Mouse (Mus musculus) MEL (cell line): ENCODE results near the gene Zkscan1. TPM values are rescaled to one million over a fixed set of nuclear protein-coding genes. Genes with fewer than 3 reads are reported as not detected.
A peak's percentile ranks its signal among the peaks of the same experiment; 100 is the strongest.

ENCODE experiments used
- DNase-seq: peaks from one replicate; pipeline ENCODE4 v3.0.0; 2011; ENCODE audit warnings: low read depth, low spot score
- H3K27ac ChIP-seq: 2 replicates; pipeline ENCODE4 v1.5.1; 2012; ENCODE audit warnings: low read depth, mild to moderate bottlenecking, control low read depth, low read length, moderate library complexity; ENCODE audit not compliant: control insufficient read depth
- H3K27me3 ChIP-seq, 2 experiments: fragments of 150-350 bp in 1 of 2; sonication (generic) in 1 of 2; 2 replicates each; pipeline ENCODE4 v1.6.1; 2012; ENCODE audit warnings: low read length in 2 of 2, mild to moderate bottlenecking in 2 of 2, improper control_type of control experiment in 1 of 2, moderate library complexity in 1 of 2; ENCODE audit not compliant: insufficient read depth in 2 of 2, control insufficient read depth in 1 of 2
- H3K36me3 ChIP-seq, 2 experiments: 2 replicates each; pipeline ENCODE4 v1.6.1; 2012 to 2014; ENCODE audit warnings: low read length in 2 of 2, improper control_type of control experiment in 1 of 2, inconsistent platforms in 1 of 2, mild to moderate bottlenecking in 1 of 2; ENCODE audit not compliant: insufficient read depth in 2 of 2, control insufficient read depth in 1 of 2
- H3K4me1 ChIP-seq, 2 experiments: fragments of 150-350 bp in 1 of 2; sonication (generic) in 1 of 2; 2 replicates each; pipeline ENCODE4 v1.6.1; 2012; ENCODE audit warnings: low read length in 2 of 2, improper control_type of control experiment in 1 of 2, mild to moderate bottlenecking in 1 of 2; ENCODE audit not compliant: insufficient read depth in 2 of 2, control insufficient read depth in 1 of 2
- H3K4me3 ChIP-seq, 2 experiments: fragments of 150-350 bp in 1 of 2; sonication (generic) in 1 of 2; 2 replicates each; pipeline ENCODE4 v1.5.1; 2012; ENCODE audit warnings: low read depth in 2 of 2, low read length in 2 of 2, mild to moderate bottlenecking in 2 of 2, moderate library complexity in 2 of 2, control low read depth in 1 of 2, improper control_type of control experiment in 1 of 2; ENCODE audit not compliant: control insufficient read depth in 1 of 2, insufficient read depth in 1 of 2
- H3K79me2 ChIP-seq: 2 replicates; pipeline ENCODE4 v1.6.1; 2012; ENCODE audit warnings: mild to moderate bottlenecking, low read length, moderate library complexity; ENCODE audit not compliant: control insufficient read depth, poor library complexity, insufficient read depth
- H3K9ac ChIP-seq: 2 replicates; pipeline ENCODE4 v1.6.1; 2012; ENCODE audit warnings: low read depth, mild to moderate bottlenecking, control low read depth, low read length, moderate library complexity; ENCODE audit not compliant: control insufficient read depth, poor library complexity, severe bottlenecking
- H3K9me3 ChIP-seq: fragments of 150-350 bp; sonication (generic); replicated peaks from 2 replicates; pipeline ENCODE4 v1.6.1; 2012; ENCODE audit warnings: mild to moderate bottlenecking, low read length, improper control_type of control experiment, moderate library complexity; ENCODE audit not compliant: insufficient read depth
- BHLHE40 ChIP-seq: IDR thresholded peaks from 2 replicates; pipeline ENCODE4 v1.6.1; 2012; ENCODE audit warnings: low read depth, mild to moderate bottlenecking, inconsistent platforms, low read length, improper control_type of control experiment, borderline replicate concordance
- CHD1 ChIP-seq: IDR thresholded peaks from 2 replicates; pipeline ENCODE4 v1.6.1; 2012; ENCODE audit warnings: low read depth, mild to moderate bottlenecking, inconsistent platforms, low read length, improper control_type of control experiment
- CHD2 ChIP-seq: IDR thresholded peaks from 2 replicates; pipeline ENCODE4 v1.6.1; 2011; ENCODE audit warnings: low read length, improper control_type of control experiment
- CTCF ChIP-seq, 3 experiments: IDR thresholded peaks in 2 of 3; conservative IDR thresholded peaks in 1 of 3; 2 replicates each; pipeline ENCODE4 v1.5.1; 2011 to 2012; ENCODE audit warnings: low read length in 3 of 3, low read depth in 2 of 3, mild to moderate bottlenecking in 2 of 3, improper control_type of control experiment in 1 of 3, inconsistent platforms in 1 of 3, mixed read lengths in 1 of 3, moderate library complexity in 1 of 3; ENCODE audit not compliant: control insufficient read depth in 1 of 3, insufficient read depth in 1 of 3, poor library complexity in 1 of 3, severe bottlenecking in 1 of 3
- E2F4 ChIP-seq: IDR thresholded peaks from 2 replicates; pipeline ENCODE4 v1.6.1; 2011; ENCODE audit warnings: low read depth, low read length, improper control_type of control experiment, borderline replicate concordance
- ELF1 ChIP-seq: IDR thresholded peaks from 2 replicates; pipeline ENCODE4 v1.6.1; 2014; ENCODE audit warnings: low read depth, mild to moderate bottlenecking, inconsistent platforms, low read length, improper control_type of control experiment, moderate library complexity
- EP300 ChIP-seq, 2 experiments: IDR thresholded peaks; 2 replicates each; pipeline ENCODE4 v1.6.1; 2011; ENCODE audit warnings: improper control_type of control experiment in 2 of 2, low read length in 2 of 2, low read depth in 1 of 2, mild to moderate bottlenecking in 1 of 2
- ETS1 ChIP-seq: IDR thresholded peaks from 2 replicates; pipeline ENCODE4 v1.6.1; 2012; ENCODE audit warnings: low read depth, mild to moderate bottlenecking, inconsistent platforms, low read length, improper control_type of control experiment, moderate library complexity
- GABPA ChIP-seq: IDR thresholded peaks from 2 replicates; pipeline ENCODE4 v1.6.1; 2012; ENCODE audit warnings: low read depth, mild to moderate bottlenecking, inconsistent platforms, low read length, improper control_type of control experiment, moderate library complexity
- GATA1 ChIP-seq: IDR thresholded peaks from 2 replicates; pipeline ENCODE4 v1.6.1; 2011; ENCODE audit warnings: low read depth, low read length, improper control_type of control experiment
- HCFC1 ChIP-seq: IDR thresholded peaks from 2 replicates; pipeline ENCODE4 v1.6.1; 2012; ENCODE audit warnings: low read depth, mild to moderate bottlenecking, inconsistent platforms, low read length, improper control_type of control experiment, moderate library complexity
- JUND ChIP-seq: IDR thresholded peaks from 2 replicates; pipeline ENCODE4 v1.6.1; 2011; ENCODE audit warnings: low read depth, mild to moderate bottlenecking, improper control_type of control experiment, low read length
- KAT2A ChIP-seq: conservative IDR thresholded peaks from 2 replicates; pipeline ENCODE4 v1.6.1; 2012; ENCODE audit warnings: low read depth, low read length, improper control_type of control experiment, inconsistent platforms
- MAFK ChIP-seq: IDR thresholded peaks from 2 replicates; pipeline ENCODE4 v1.6.1; 2011; ENCODE audit warnings: low read depth, mild to moderate bottlenecking, low read length, improper control_type of control experiment, borderline replicate concordance
- MAX ChIP-seq: IDR thresholded peaks from 2 replicates; pipeline ENCODE4 v1.6.1; 2011; ENCODE audit warnings: low read length, improper control_type of control experiment
- MAZ ChIP-seq: IDR thresholded peaks from 2 replicates; pipeline ENCODE4 v1.6.1; 2012; ENCODE audit warnings: low read depth, mild to moderate bottlenecking, inconsistent platforms, low read length, improper control_type of control experiment
- MEF2A ChIP-seq: IDR thresholded peaks from 2 replicates; pipeline ENCODE4 v1.6.1; 2014; ENCODE audit warnings: low read depth, mild to moderate bottlenecking, inconsistent platforms, low read length, improper control_type of control experiment; ENCODE audit not compliant: poor library complexity, insufficient replicate concordance, severe bottlenecking; ENCODE audit errors: extremely low read depth
- MXI1 ChIP-seq: IDR thresholded peaks from 2 replicates; pipeline ENCODE4 v1.6.1; 2011; ENCODE audit warnings: mild to moderate bottlenecking, low read depth, low read length, improper control_type of control experiment
- MYB ChIP-seq: IDR thresholded peaks from 2 replicates; pipeline ENCODE4 v1.6.1; 2011; ENCODE audit warnings: mild to moderate bottlenecking, low read depth, low read length, improper control_type of control experiment
- MYC ChIP-seq: IDR thresholded peaks from 2 replicates; pipeline ENCODE4 v1.6.1; 2011; ENCODE audit warnings: low read depth, mild to moderate bottlenecking, low read length, improper control_type of control experiment, moderate library complexity
- NELFE ChIP-seq: IDR thresholded peaks from 2 replicates; pipeline ENCODE4 v1.6.1; 2011; ENCODE audit warnings: low read depth, low read length, improper control_type of control experiment
- NRF1 ChIP-seq: IDR thresholded peaks from 2 replicates; pipeline ENCODE4 v1.6.1; 2014; ENCODE audit warnings: low read depth, mild to moderate bottlenecking, inconsistent platforms, low read length, improper control_type of control experiment, moderate library complexity; ENCODE audit not compliant: poor library complexity, insufficient read depth, severe bottlenecking
- POLR2A ChIP-seq, 2 experiments: IDR thresholded peaks; 2 replicates each; pipeline ENCODE4 v1.6.1; 2011 to 2012; ENCODE audit warnings: low read length in 2 of 2, mild to moderate bottlenecking in 2 of 2, control low read depth in 1 of 2, improper control_type of control experiment in 1 of 2, low read depth in 1 of 2, moderate library complexity in 1 of 2; ENCODE audit not compliant: control insufficient read depth in 1 of 2, insufficient read depth in 1 of 2, poor library complexity in 1 of 2
- POLR2AphosphoS2 ChIP-seq: IDR thresholded peaks from 2 replicates; pipeline ENCODE4 v1.6.1; 2011; ENCODE audit warnings: low read length, improper control_type of control experiment
- POLR2AphosphoS5 ChIP-seq: IDR thresholded peaks from 2 replicates; pipeline ENCODE4 v1.6.1; 2012; ENCODE audit warnings: low read depth, borderline replicate concordance, mild to moderate bottlenecking, inconsistent platforms, low read length, moderate library complexity, mixed read lengths
- RAD21 ChIP-seq: IDR thresholded peaks from 2 replicates; pipeline ENCODE4 v1.6.1; 2011; ENCODE audit warnings: mild to moderate bottlenecking, low read depth, low read length, improper control_type of control experiment
- RCOR1 ChIP-seq: IDR thresholded peaks from 2 replicates; pipeline ENCODE4 v1.6.1; 2012; ENCODE audit warnings: low read depth, mild to moderate bottlenecking, inconsistent platforms, low read length, improper control_type of control experiment
- SMC3 ChIP-seq: IDR thresholded peaks from 2 replicates; pipeline ENCODE4 v1.6.1; 2011; ENCODE audit warnings: low read depth, low read length, improper control_type of control experiment
- TAL1 ChIP-seq: IDR thresholded peaks from 2 replicates; pipeline ENCODE4 v1.6.1; 2012; ENCODE audit warnings: mild to moderate bottlenecking, inconsistent platforms, low read length, moderate library complexity, mixed read lengths
- TBP ChIP-seq: IDR thresholded peaks from 2 replicates; pipeline ENCODE4 v1.8.0; 2011; ENCODE audit warnings: low read depth, low read length, improper control_type of control experiment
- TCF12 ChIP-seq: IDR thresholded peaks from 2 replicates; pipeline ENCODE4 v1.6.1; 2014; ENCODE audit warnings: low read depth, mild to moderate bottlenecking, inconsistent platforms, low read length, improper control_type of control experiment, moderate library complexity
- UBTF ChIP-seq: IDR thresholded peaks from 2 replicates; pipeline ENCODE4 v1.6.1; 2012; ENCODE audit warnings: low read depth, mild to moderate bottlenecking, inconsistent platforms, low read length, improper control_type of control experiment, moderate library complexity, borderline replicate concordance; ENCODE audit not compliant: insufficient read depth
- USF1 ChIP-seq: IDR thresholded peaks from 2 replicates; pipeline ENCODE4 v1.6.1; 2014; ENCODE audit warnings: low read depth, mild to moderate bottlenecking, inconsistent platforms, low read length, improper control_type of control experiment, moderate library complexity
- USF2 ChIP-seq, 2 experiments: IDR thresholded peaks; 2 replicates each; pipeline ENCODE4 v1.6.1; 2011 to 2012; ENCODE audit warnings: improper control_type of control experiment in 2 of 2, low read length in 2 of 2, borderline replicate concordance in 1 of 2, inconsistent platforms in 1 of 2, low read depth in 1 of 2, mild to moderate bottlenecking in 1 of 2; ENCODE audit not compliant: insufficient read depth in 1 of 2
- ZC3H11A ChIP-seq: IDR thresholded peaks from 2 replicates; pipeline ENCODE4 v1.6.1; 2012; ENCODE audit warnings: low read depth, mild to moderate bottlenecking, inconsistent platforms, low read length, improper control_type of control experiment
- ZKSCAN1 ChIP-seq: IDR thresholded peaks from 2 replicates; pipeline ENCODE4 v1.6.1; 2012; ENCODE audit warnings: low read depth, mild to moderate bottlenecking, inconsistent platforms, low read length, improper control_type of control experiment, moderate library complexity
- ZNF384 ChIP-seq: IDR thresholded peaks from 2 replicates; pipeline ENCODE4 v1.6.1; 2012; ENCODE audit warnings: low read depth, mild to moderate bottlenecking, inconsistent platforms, low read length, improper control_type of control experiment
- polyA plus RNA-seq, 2 experiments: library from polyadenylated mRNA; stranded (reverse) in 1 of 2; unstranded in 1 of 2; fragments of >175 nt in 1 of 2; fragments of >200 nt in 1 of 2; gene quantifications; 2 replicates each; pipeline versions ENCODE4 v1.2.1 to v1.2.4; 2012; ENCODE audit warnings: low replicate concordance in 2 of 2, low read depth in 1 of 2; ENCODE audit not compliant: insufficient read length in 2 of 2, insufficient read depth in 1 of 2, missing spikeins in 1 of 2
- total RNA-seq: library from RNA; depleted of rRNA; stranded (reverse); fragments of 300-350 nt; gene quantifications from 2 replicates; pipeline ENCODE4 v1.2.3, GENCODE M21; 2012

Zkscan1 gene
- total and polyA plus RNA-seq, 3 experiments = 10.6 to 51.7 (median 13.4) TPM

DNA sequence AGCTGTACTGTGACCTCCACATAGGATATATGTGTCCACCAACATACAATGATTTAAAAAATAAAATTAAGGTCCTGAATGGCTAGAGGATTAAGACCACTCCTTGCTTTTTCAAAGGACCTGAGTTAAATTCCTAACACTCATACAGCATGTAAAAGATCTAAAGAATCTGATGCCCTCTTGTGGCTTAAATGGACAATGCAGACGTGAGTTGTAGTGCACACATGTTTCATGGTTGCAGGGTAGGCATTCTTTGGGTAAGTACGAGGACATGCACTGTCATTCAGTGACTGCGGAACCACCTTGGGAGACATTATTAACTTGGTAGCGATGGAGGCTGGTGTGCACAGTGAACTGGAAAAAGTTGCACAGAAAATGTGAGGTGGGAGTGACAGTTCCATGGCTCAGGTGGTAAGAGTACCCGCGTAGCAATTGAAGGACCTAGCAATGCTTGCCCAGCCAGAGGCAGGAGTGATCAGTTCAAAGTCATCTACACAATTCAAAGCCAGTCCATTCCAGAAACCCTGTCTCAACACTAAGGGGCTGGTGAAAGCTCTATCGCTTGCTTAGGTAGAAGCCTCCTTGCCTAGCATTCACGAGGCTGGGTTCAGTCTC lies 53.2 kb downstream of the Zkscan1 start:
- Histone ChIP-seq H3K4me1 (peaks cover 5 to 8% of the 10 kb centered on the region in 2 experiments), H3K27ac (no peak overlapping the region), H3K4me3 (no peak overlapping the region), H3K36me3 (peaks cover 0 to 18% of the 10 kb centered on the region in 2 experiments; a peak in 2 of 4 replicates), H3K79me2 (no peaks in the 10 kb centered on the region), H3K9ac (no peak overlapping the region), H3K27me3 (no peaks in the 10 kb centered on the region), H3K9me3 (no peaks in the 10 kb centered on the region)
- peak; percentile 88 for DNase-seq
- no peak for TF ChIP-seq POLR2AphosphoS5
- TF ChIP-seq ETS1 = no peak
- TF ChIP-seq GABPA = no peak
- TF ChIP-seq TCF12 = no peak
- TF ChIP-seq MYB = no peak
- TF ChIP-seq ELF1 = no peak
- TF ChIP-seq ZNF384 = no peak
- TF ChIP-seq CHD2 = no peak
- TF ChIP-seq EP300 (IDR thresholded peaks at IDR 0.05; ENCODE audit: low read depth in 1 of 2, low read length in 2 of 2) = no peak
- TF ChIP-seq MAZ = no peak
- peak; percentile 91 for TF ChIP-seq MYC
- peak; percentile 67 for TF ChIP-seq MXI1
- no peak for TF ChIP-seq KAT2A
- no peak for TF ChIP-seq GATA1
- no peak for TF ChIP-seq UBTF
- TF ChIP-seq NRF1 = no peak
- TF ChIP-seq BHLHE40 = no peak
- no peak for TF ChIP-seq JUND
- TF ChIP-seq ZC3H11A = peak; percentile 63
- no peak for TF ChIP-seq CHD1
- TF ChIP-seq RCOR1 = no peak
- TF ChIP-seq HCFC1 = 0 out of 2 replicates have a peak, but pooled peaks have one; percentile 13
- TF ChIP-seq NELFE = no peak
- TF ChIP-seq MAFK = no peak
- peak; percentile 33 to 78 (median 76); a peak in 5 of 6 replicates for TF ChIP-seq CTCF (IDR thresholded peaks at IDR 0.05 in 2 of 3, conservative IDR thresholded peaks at IDR 0.05 in 1 of 3; ENCODE audit: control insufficient read depth in 1 of 3, insufficient read depth in 1 of 3, low read depth in 2 of 3, low read length in 3 of 3, poor library complexity in 1 of 3, severe bottlenecking in 1 of 3)
- peak; percentile 65 for TF ChIP-seq RAD21
- peak; percentile 72 for TF ChIP-seq SMC3
- no peak for TF ChIP-seq TAL1
- TF ChIP-seq POLR2A (IDR thresholded peaks at IDR 0.05; ENCODE audit: control insufficient read depth in 1 of 2, insufficient read depth in 1 of 2, low read depth in 1 of 2, low read length in 2 of 2, poor library complexity in 1 of 2) = no peak
- no peak for TF ChIP-seq USF1
- no peak for TF ChIP-seq USF2 (IDR thresholded peaks at IDR 0.05; ENCODE audit: borderline replicate concordance in 1 of 2, insufficient read depth in 1 of 2, low read depth in 1 of 2, low read length in 2 of 2)
- no peak for TF ChIP-seq MEF2A
- no peak for TF ChIP-seq ZKSCAN1
- TF ChIP-seq POLR2AphosphoS2 = no peak
- TF ChIP-seq E2F4 = no peak
- TF ChIP-seq MAX = peak; percentile 78
- no peak for TF ChIP-seq TBP
